ENCODE assay signal across 16 mouse cellular contexts in the genomic region with DNA sequence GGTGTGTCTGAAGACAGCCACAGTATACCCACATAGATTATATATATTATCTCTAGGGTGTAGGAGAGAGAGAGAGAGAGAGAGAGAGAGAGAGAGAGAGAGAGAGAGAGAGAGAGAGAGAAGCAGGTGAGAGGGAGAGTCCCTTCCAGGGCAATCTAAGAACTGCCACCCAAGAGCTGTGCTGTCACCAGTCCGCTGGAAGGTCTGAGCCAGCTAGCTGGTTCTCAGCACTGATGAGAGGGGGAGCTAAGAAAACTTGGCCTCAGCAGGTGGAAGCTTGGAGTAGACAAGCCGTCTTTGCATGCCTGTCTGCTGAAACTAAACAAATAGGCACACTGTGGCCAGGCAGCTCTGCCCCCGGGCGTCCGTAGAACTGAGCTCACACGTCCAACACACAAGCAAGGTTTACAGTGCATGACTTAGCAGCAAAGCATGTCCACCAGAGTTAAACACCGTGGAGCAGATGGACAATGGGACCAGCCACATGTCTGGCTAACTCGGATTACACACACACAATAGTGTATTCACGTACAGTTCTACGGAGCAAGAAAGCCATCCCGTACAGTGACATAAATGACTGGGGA. TPM values are rescaled to one million over a fixed set of nuclear protein-coding genes. Genes with fewer than 3 reads are reported as not detected.
A peak's percentile ranks its signal among the peaks of the same experiment; 100 is the strongest.
DNase-seq lines count a peak whose midpoint lies in the region; ATAC-seq and TF ChIP-seq lines count a peak whose summit lies in the region.
"Had no signal": no experiment of that assay in that cellular context is flagged by ENCODE, and none has a peak within 500 bp of the region (broad histone marks: within the 10 kb centered on the region; RNA-seq: fewer than 3 reads in every experiment).

No protein-coding gene starts in this region.

- no peaks in the 10 kb centered on the region for H3K36me3 ChIP-seq in hindbrain, embryonic 16.5 days (ENCODE audit: control insufficient read depth, insufficient read depth, low read length)
- H3K36me3 ChIP-seq in hindbrain, embryonic 11.5 days (ENCODE audit: control insufficient read depth, insufficient read depth, low read length) = no peaks in the 10 kb centered on the region
- peaks cover 6% of the 10 kb centered on the region; the same call in 1 of the 2 replicates for H3K36me3 ChIP-seq in lung, embryonic 14.5 days (ENCODE audit: insufficient read depth)
- H3K36me3 ChIP-seq in stomach, embryonic 15.5 days = peaks cover 3% of the 10 kb centered on the region; the same call in 1 of the 2 replicates

- 44% methylated on average over 11 of the region's 11 CpGs for WGBS in hindbrain, embryonic 16.5 days
- 75% methylated on average over 11 of the region's 11 CpGs for WGBS in hindbrain, embryonic 11.5 days
- 60% methylated on average over 11 of the region's 11 CpGs for WGBS in lung, embryonic 14.5 days
- 61% methylated on average over 11 of the region's 11 CpGs for WGBS in stomach, embryonic 15.5 days

- no peaks in the 10 kb centered on the region for H3K4me1 ChIP-seq in hindbrain, embryonic 16.5 days (ENCODE audit: control insufficient read depth, insufficient read depth, low read depth, low read length)
- no peaks in the 10 kb centered on the region for H3K4me1 ChIP-seq in hindbrain, embryonic 11.5 days (replicated peaks; ENCODE audit: control insufficient read depth, insufficient read depth, low read length)
- H3K4me1 ChIP-seq in lung, embryonic 14.5 days (ENCODE audit: insufficient read depth) = no peaks in the 10 kb centered on the region
- no peaks in the 10 kb centered on the region for H3K4me1 ChIP-seq in stomach, embryonic 15.5 days

- 0 out of 2 replicates have a peak, but pooled peaks have one; percentile 16 for ATAC-seq in hindbrain, embryonic 16.5 days
- ATAC-seq in hindbrain, embryonic 11.5 days (ENCODE audit: low FRiP score) = no peak
- no peak for ATAC-seq in lung, embryonic 14.5 days (ENCODE audit: insufficient read depth)
- peak; percentile 48; the same call in 1 of the 2 replicates for ATAC-seq in stomach, embryonic 15.5 days (ENCODE audit: insufficient read depth, low FRiP score, low read depth)
- ATAC-seq: activated CD4-positive, CD25-positive, alpha-beta regulatory T cell, adult 4 months had no signal

- H3K4me3 ChIP-seq in hindbrain, embryonic 16.5 days (ENCODE audit: low read length) = no peak overlapping the region
- H3K4me3 ChIP-seq in hindbrain, embryonic 11.5 days (ENCODE audit: low read depth, low read length) = no peak overlapping the region
- H3K4me3 ChIP-seq in lung, embryonic 14.5 days (ENCODE audit: low read depth, low read length) = no peak overlapping the region
- no peak overlapping the region for H3K4me3 ChIP-seq in stomach, embryonic 15.5 days (replicated peaks)
- H3K4me3 ChIP-seq: hindbrain, embryonic 15.5 days; limb, embryonic 15.5 days; midbrain, embryonic 10.5 days; neural tube, embryonic 12.5 days had no signal

- TF ChIP-seq POLR2A in brain, embryonic 14.5 days (IDR thresholded peaks at IDR 0.05; ENCODE audit: borderline replicate concordance, extremely low read depth, insufficient read depth, insufficient read length, poor library complexity, severe bottlenecking) = no peak

- H3K9me3 ChIP-seq in hindbrain, embryonic 16.5 days (ENCODE audit: control insufficient read depth, low read length) = no peaks in the 10 kb centered on the region; the same call in 1 of the 2 replicates
- H3K9me3 ChIP-seq in hindbrain, embryonic 11.5 days (ENCODE audit: control insufficient read depth, low read length) = no peaks in the 10 kb centered on the region
- no peaks in the 10 kb centered on the region for H3K9me3 ChIP-seq in lung, embryonic 14.5 days (ENCODE audit: low read depth, low read length)
- no peaks in the 10 kb centered on the region for H3K9me3 ChIP-seq in stomach, embryonic 15.5 days
- H3K9me3 ChIP-seq: hindbrain, embryonic 15.5 days; limb, embryonic 15.5 days; midbrain, embryonic 10.5 days; neural tube, embryonic 12.5 days had no signal

- DNase-seq in hindbrain, embryonic 11.5 days (ENCODE audit: low spot score) = no peak
- peak; percentile 10 for DNase-seq in lung, embryonic 14.5 days
- DNase-seq in lung, postnatal 4 days = no peak
- peak; percentile 73 for DNase-seq in brain, embryonic 14.5 days (ENCODE audit: low read depth)
- DNase-seq in cerebellum, postnatal 10 days = no peak
- DNase-seq: cerebellum, adult 11-12 months; lung, postnatal 14 days; right cerebral cortex, adult 18-20 months; spleen, adult 18-20 months had no signal

- H3K9ac ChIP-seq in hindbrain, embryonic 16.5 days (ENCODE audit: low read depth, low read length) = no peak overlapping the region
- H3K9ac ChIP-seq in hindbrain, embryonic 11.5 days (ENCODE audit: low read depth, low read length) = no peak overlapping the region
- H3K9ac ChIP-seq in lung, embryonic 14.5 days = no peak overlapping the region
- no peak overlapping the region for H3K9ac ChIP-seq in stomach, embryonic 15.5 days
- H3K9ac ChIP-seq: hindbrain, embryonic 15.5 days; limb, embryonic 15.5 days; neural tube, embryonic 12.5 days had no signal

- H3K4me2 ChIP-seq in hindbrain, embryonic 16.5 days (ENCODE audit: low read length) = no peak overlapping the region
- no peak overlapping the region for H3K4me2 ChIP-seq in hindbrain, embryonic 11.5 days (replicated peaks; ENCODE audit: low read depth, low read length)
- H3K4me2 ChIP-seq in lung, embryonic 14.5 days = no peak overlapping the region
- H3K4me2 ChIP-seq in stomach, embryonic 15.5 days = no peak overlapping the region
- H3K4me2 ChIP-seq: hindbrain, embryonic 15.5 days; limb, embryonic 15.5 days; neural tube, embryonic 12.5 days had no signal

- H3K27ac ChIP-seq in hindbrain, embryonic 16.5 days (ENCODE audit: low read depth, low read length) = no peak overlapping the region
- no peak overlapping the region for H3K27ac ChIP-seq in hindbrain, embryonic 11.5 days (ENCODE audit: low read depth, low read length)
- H3K27ac ChIP-seq in lung, embryonic 14.5 days (ENCODE audit: low read depth) = no peak overlapping the region
- no peak overlapping the region for H3K27ac ChIP-seq in stomach, embryonic 15.5 days
- H3K27ac ChIP-seq: hindbrain, embryonic 15.5 days; limb, embryonic 15.5 days; midbrain, embryonic 10.5 days; neural tube, embryonic 12.5 days had no signal

- no peak for TF ChIP-seq CTCF in lung, embryonic 14.5 days (IDR thresholded peaks at IDR 0.05; ENCODE audit: low read depth)
- no peak for TF ChIP-seq CTCF in brain, embryonic 14.5 days (IDR thresholded peaks at IDR 0.05; ENCODE audit: borderline replicate concordance, extremely low read depth, insufficient read depth, insufficient read length)

- H3K27me3 ChIP-seq in hindbrain, embryonic 16.5 days (replicated peaks; ENCODE audit: control insufficient read depth, insufficient read depth, low read length) = no peaks in the 10 kb centered on the region
- no peaks in the 10 kb centered on the region for H3K27me3 ChIP-seq in hindbrain, embryonic 11.5 days (ENCODE audit: control insufficient read depth, insufficient read depth, low read length)
- no peaks in the 10 kb centered on the region for H3K27me3 ChIP-seq in lung, embryonic 14.5 days (ENCODE audit: insufficient read depth, low read length)
- H3K27me3 ChIP-seq in stomach, embryonic 15.5 days (replicated peaks) = no peaks in the 10 kb centered on the region
- H3K27me3 ChIP-seq: hindbrain, embryonic 15.5 days; limb, embryonic 15.5 days; neural tube, embryonic 12.5 days had no signal

RNA-seq across cellular contexts. Expression of a gene that starts 35.3 kb away (rescaled TPM):
- polyA plus RNA-seq in hindbrain, embryonic 16.5 days (2015; fragmentation: Nextera tagmentation; extraction: Ambion mirVana) = 1.3 and 1.5 TPM in 2 replicates
- 1.8 TPM in 2 replicates for polyA plus RNA-seq in hindbrain, embryonic 11.5 days (2014; fragmentation: Nextera tagmentation; extraction: Ambion mirVana)
- 3.2 and 4.2 TPM in 2 replicates for polyA plus RNA-seq in lung, embryonic 14.5 days (2014; fragmentation: Nextera tagmentation; extraction: Ambion mirVana)
- 0.82 and 1.5 TPM in 2 replicates for polyA plus RNA-seq in brain, embryonic 14.5 days (2012; rRNA removed)
- 4.2 and 4.9 TPM in 2 replicates for polyA plus RNA-seq in stomach, embryonic 15.5 days (2015; fragmentation: Nextera tagmentation; extraction: Ambion mirVana)

Comparison
In these comparisons a context has a peak if more than half of its experiments do, and no peak if none do; other contexts are left out.
1. ATAC-seq: peak in hindbrain, embryonic 16.5 days (single experiment) and stomach, embryonic 15.5 days (single experiment); none in hindbrain, embryonic 11.5 days (single experiment) and lung, embryonic 14.5 days (single experiment).
2. DNase-seq: peak in lung, embryonic 14.5 days (single experiment) and brain, embryonic 14.5 days (single experiment); none in hindbrain, embryonic 11.5 days (single experiment), lung, postnatal 4 days (0 of 2) and cerebellum, postnatal 10 days (0 of 2).